In genomic region chr2:156476748-156477151, GRCm38 (mm10) we compare ENCODE assay signal across 8 mouse cellular contexts. TPM values are rescaled to one million over a fixed set of nuclear protein-coding genes. Genes with fewer than 3 reads are reported as not detected.
DNase-seq lines count a peak whose midpoint lies in the region; ATAC-seq and TF ChIP-seq lines count a peak whose summit lies in the region.

No protein-coding gene starts in this region.

- H3K9me3 ChIP-seq in liver, embryonic 11.5 days (ENCODE audit: control insufficient read depth, low read length), result no peaks in the 10 kb centered on the region
- H3K9me3 ChIP-seq in liver, postnatal 0 days (ENCODE audit: low read length), result no peaks in the 10 kb centered on the region
- no peaks in the 10 kb centered on the region for H3K9me3 ChIP-seq in embryonic facial prominence, embryonic 14.5 days (ENCODE audit: control insufficient read depth, low read length)

- DNase-seq in liver, embryonic 11.5 days (ENCODE audit: low spot score), result no peak
- DNase-seq in liver, postnatal 0 days, result no peak
- no peak for DNase-seq in embryonic facial prominence, embryonic 14.5 days (ENCODE audit: low spot score)
- DNase-seq in layer of hippocampus, adult 2 months (ENCODE audit: low spot score in 2 of 2), result no peak
- DNase-seq in right cerebral cortex, postnatal 25 days, result peak; percentile 58
- DNase-seq in gastrocnemius, postnatal 25 days, result no peak
- DNase-seq in yolk sac, embryonic 10.5 days (ENCODE audit: low spot score), result no peak

- H3K4me3 ChIP-seq in liver, embryonic 11.5 days (ENCODE audit: low read depth, low read length), result no peak overlapping the region
- H3K4me3 ChIP-seq in liver, postnatal 0 days (ENCODE audit: low read depth, low read length), result no peak overlapping the region
- peak overlapping the region; percentile 68 for H3K4me3 ChIP-seq in embryonic facial prominence, embryonic 14.5 days (ENCODE audit: low read depth, low read length)
- H3K4me3 ChIP-seq in layer of hippocampus, adult 2 months, result peak overlapping the region; percentile 62

- no peak overlapping the region for H3K9ac ChIP-seq in liver, embryonic 11.5 days (ENCODE audit: low read depth, low read length)
- H3K9ac ChIP-seq in liver, postnatal 0 days (replicated peaks), result no peak overlapping the region
- peak overlapping the region; percentile 82 for H3K9ac ChIP-seq in embryonic facial prominence, embryonic 14.5 days (ENCODE audit: low read depth, low read length)

- peak overlapping the region; percentile 92 for H3K4me2 ChIP-seq in liver, embryonic 11.5 days
- no peak overlapping the region for H3K4me2 ChIP-seq in liver, postnatal 0 days (ENCODE audit: low read depth, low read length)
- peak overlapping the region; percentile 88 for H3K4me2 ChIP-seq in embryonic facial prominence, embryonic 14.5 days (ENCODE audit: low read depth, low read length)

- no peak for ATAC-seq in liver, embryonic 11.5 days (replicated peaks; ENCODE audit: low FRiP score)
- no peak for ATAC-seq in liver, postnatal 0 days
- no peak for ATAC-seq in embryonic facial prominence, embryonic 14.5 days (ENCODE audit: low read depth)
- ATAC-seq in monocyte, adult 5-6 weeks (replicated peaks; ENCODE audit: insufficient number of reproducible peaks, low FRiP score, low TSS enrichment, poor library complexity, severe bottlenecking), result no peak

- no peak for TF ChIP-seq EP300 in liver, postnatal 0 days (IDR thresholded peaks at IDR 0.05; ENCODE audit: low read depth)

- peaks cover 24% of the 10 kb centered on the region for H3K4me1 ChIP-seq in liver, embryonic 11.5 days (replicated peaks; ENCODE audit: control insufficient read depth, insufficient read depth, low read length)
- peaks cover 17% of the 10 kb centered on the region for H3K4me1 ChIP-seq in liver, postnatal 0 days (ENCODE audit: insufficient read depth)
- peaks cover 26% of the 10 kb centered on the region for H3K4me1 ChIP-seq in embryonic facial prominence, embryonic 14.5 days (ENCODE audit: control insufficient read depth, insufficient read depth, low read length)

- no peaks in the 10 kb centered on the region for H3K36me3 ChIP-seq in liver, embryonic 11.5 days (ENCODE audit: control insufficient read depth, insufficient read depth, low read length)
- no peaks in the 10 kb centered on the region for H3K36me3 ChIP-seq in liver, postnatal 0 days (replicated peaks; ENCODE audit: insufficient read depth, low read length)
- H3K36me3 ChIP-seq in embryonic facial prominence, embryonic 14.5 days (ENCODE audit: control insufficient read depth, insufficient read depth, low read length), result no peaks in the 10 kb centered on the region

- TF ChIP-seq CTCF in liver, postnatal 0 days (IDR thresholded peaks at IDR 0.05; ENCODE audit: low read depth), result no peak
- TF ChIP-seq CTCF in layer of hippocampus, adult 2 months (conservative IDR thresholded peaks at IDR 0.05), result no peak

- H3K27me3 ChIP-seq in liver, embryonic 11.5 days (replicated peaks; ENCODE audit: control insufficient read depth, insufficient read depth, low read length), result peaks cover 23% of the 10 kb centered on the region
- peaks cover 21% of the 10 kb centered on the region for H3K27me3 ChIP-seq in liver, postnatal 0 days (ENCODE audit: insufficient read depth, low read length)
- no peaks in the 10 kb centered on the region for H3K27me3 ChIP-seq in embryonic facial prominence, embryonic 14.5 days (replicated peaks; ENCODE audit: control insufficient read depth, insufficient read depth, low read length)

- 51% methylated on average over 5 of the region's 5 CpGs for WGBS in liver, embryonic 11.5 days
- 67% methylated on average over 5 of the region's 5 CpGs for WGBS in liver, postnatal 0 days (ENCODE audit: insufficient replicate concordance)
- WGBS in embryonic facial prominence, embryonic 14.5 days, result 29% methylated on average over 5 of the region's 5 CpGs

- no peak overlapping the region for H3K27ac ChIP-seq in liver, embryonic 11.5 days (ENCODE audit: low read depth, low read length)
- H3K27ac ChIP-seq in liver, postnatal 0 days (ENCODE audit: low read depth), result no peak overlapping the region
- no peak overlapping the region for H3K27ac ChIP-seq in embryonic facial prominence, embryonic 14.5 days (replicated peaks; ENCODE audit: low read depth, low read length)
- H3K27ac ChIP-seq in layer of hippocampus, adult 2 months, result peak overlapping the region; percentile 98

RNA-seq across cellular contexts. Expression of gene Epb41l1, which starts 56.0 kb away (rescaled TPM):
- polyA plus RNA-seq in liver, embryonic 11.5 days (2014; fragmentation: Nextera tagmentation; extraction: Ambion mirVana), result 1.4 and 1.5 TPM in 2 replicates
- polyA plus RNA-seq in liver, postnatal 0 days (2015; fragmentation: Nextera tagmentation; extraction: Ambion mirVana), result 0.49 and 0.51 TPM in 2 replicates
- 4.0 and 4.7 TPM in 2 replicates for polyA plus RNA-seq in embryonic facial prominence, embryonic 14.5 days (2014; fragmentation: Nextera tagmentation; extraction: Ambion mirVana)
- total RNA-seq in layer of hippocampus, adult 2 months (2021), result 100 to 1,000 TPM; 340 to 347 TPM
- total RNA-seq in gastrocnemius, postnatal 25 days (2021), result 1 to 10 TPM; 3.0 to 7.9 TPM
- 3.5 to 7.1 TPM (median 6.2 TPM) in 3 replicates for total RNA-seq in monocyte, adult 5-6 weeks (2017)

Comparison
In these comparisons a context has a peak if more than half of its experiments do, and no peak if none do; other contexts are left out.
1. H3K4me3 ChIP-seq: peak in embryonic facial prominence, embryonic 14.5 days (single experiment) and layer of hippocampus, adult 2 months (single experiment); none in liver, embryonic 11.5 days (single experiment) and liver, postnatal 0 days (single experiment).
2. RNA of gene Epb41l1, which starts 56.0 kb away (total RNA-seq): 340 to 347 TPM in layer of hippocampus, adult 2 months; 3.0 to 7.9 TPM in gastrocnemius, postnatal 25 days and 3.5 to 7.1 TPM in monocyte, adult 5-6 weeks; every median in the first group is over 10 times any median in the second.